Mouse (Mus musculus) heart, postnatal 14 days (tissue): Measurements from ENCODE around the gene Rab11a. TPM values are rescaled to one million over a fixed set of nuclear protein-coding genes. Genes with fewer than 3 reads are reported as not detected.
"Not testable (repeated sequence)": the region's sequence is repeated elsewhere in the genome, so short reads cannot be mapped to it uniquely, and the experiment has no call there.

ENCODE experiments used
- DNase-seq, 2 experiments: peaks; one replicate each; pipeline ENCODE4 v3.0.0; 2021 to 2022
- intact Hi-C: fragments of 180-260 bp; cut with DNase I; formaldehyde crosslinking; loops from one replicate; pipeline ENCODE4 v1.15.1; 2025
- total RNA-seq, 2 experiments: library from RNA; stranded (reverse); gene quantifications; 2 replicates each; pipeline ENCODE4 v1.2.3; 2021

Rab11a gene
- total RNA-seq, 2 experiments from 2014 or later: 216 to 231 TPM

- intact Hi-C loops: no loop called here
Observed at GRCm38 (mm10) chr9:64758052-64758451, 20.5 kb upstream of the Rab11a start.

DNA sequence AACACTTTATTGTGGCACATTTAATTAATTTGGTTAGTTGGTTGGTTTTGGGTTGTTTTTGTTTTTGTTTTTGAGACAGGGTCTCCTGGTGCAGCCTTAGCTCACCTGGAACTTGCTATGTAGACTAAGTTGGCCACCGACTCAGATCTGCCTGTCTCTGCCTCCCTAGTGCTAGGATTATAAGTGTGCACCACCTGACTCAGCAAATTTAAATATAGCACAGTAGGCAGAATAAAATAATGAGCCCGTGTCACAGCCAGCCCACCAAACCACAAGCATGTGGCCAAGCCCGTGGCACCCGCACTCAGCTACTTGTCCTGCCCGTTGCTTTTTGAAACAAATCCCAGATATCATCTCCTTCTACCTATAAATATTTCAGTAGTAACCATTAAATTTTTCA is 15.0 kb upstream of the Rab11a start:
- DNase-seq: no peak
- intact Hi-C loops: no loop called here

More at GRCm38 (mm10) chr9:64758052-64758451, 20.5 kb upstream of the Rab11a start:
- no peak for DNase-seq

GRCm38 (mm10) chr9:64749314-64749713 is 11.8 kb upstream of the Rab11a start:
- intact Hi-C loops: no loop called here
- no peak for DNase-seq

GRCm38 (mm10) chr9:64747735-64748134 is 10.2 kb upstream of the Rab11a start:
- intact Hi-C loops: no loop called here
- DNase-seq: no peak

DNA sequence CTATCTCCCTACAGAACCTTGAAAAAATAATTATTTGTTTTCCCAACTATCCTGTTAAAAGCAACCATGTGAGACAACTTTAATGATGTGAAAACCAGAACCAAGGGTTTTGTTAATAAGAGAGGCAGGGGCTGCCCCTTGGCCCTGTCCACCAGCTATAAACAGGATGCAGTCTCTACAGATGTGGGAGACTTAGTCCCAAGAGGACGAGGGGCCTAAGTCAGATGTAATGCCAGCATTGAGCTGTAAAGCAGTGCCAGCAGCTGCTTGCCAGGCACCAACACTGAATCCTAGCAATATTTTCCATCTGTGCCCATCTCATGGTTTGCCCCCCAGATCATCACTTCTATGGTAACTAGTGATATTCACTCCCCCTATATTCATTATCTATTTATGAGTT is 4.9 kb upstream of the Rab11a start:
- no peak for DNase-seq
- intact Hi-C loops: no loop called here

DNA sequence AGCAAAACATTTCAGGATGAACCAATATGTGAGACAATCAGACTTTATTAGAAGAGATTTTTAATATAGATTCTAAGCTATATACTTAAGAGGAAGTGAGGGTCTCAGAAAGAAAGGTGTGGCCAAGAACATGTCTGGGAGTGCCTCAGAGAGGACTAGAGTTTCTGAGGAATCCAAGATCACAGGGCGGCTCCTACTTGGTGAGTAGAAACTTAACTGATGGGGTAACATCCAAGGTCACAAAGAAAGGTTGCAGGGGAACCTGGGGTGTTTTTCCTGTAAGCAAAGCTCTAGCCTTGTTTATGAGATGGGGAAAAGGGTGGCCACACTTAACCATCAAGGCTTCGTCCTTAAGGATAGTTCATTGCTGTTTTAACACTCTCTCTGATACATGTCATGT is 1.4 kb upstream of the Rab11a start:
- DNase-seq: no peak
- intact Hi-C loops: loop anchor here (5.0 kb wide), 1 partner anchor 73 kb away; the partner anchor contains the start of gene Dennd4a

GRCm38 (mm10) chr9:64736639-64737405 is 736 bp downstream of the Rab11a start:
- DNase-seq: peak; percentile 66 to 70
- intact Hi-C loops: loop anchor here (5.0 kb wide), 1 partner anchor 75 kb away; the partner anchor contains the start of gene Dennd4a

DNA sequence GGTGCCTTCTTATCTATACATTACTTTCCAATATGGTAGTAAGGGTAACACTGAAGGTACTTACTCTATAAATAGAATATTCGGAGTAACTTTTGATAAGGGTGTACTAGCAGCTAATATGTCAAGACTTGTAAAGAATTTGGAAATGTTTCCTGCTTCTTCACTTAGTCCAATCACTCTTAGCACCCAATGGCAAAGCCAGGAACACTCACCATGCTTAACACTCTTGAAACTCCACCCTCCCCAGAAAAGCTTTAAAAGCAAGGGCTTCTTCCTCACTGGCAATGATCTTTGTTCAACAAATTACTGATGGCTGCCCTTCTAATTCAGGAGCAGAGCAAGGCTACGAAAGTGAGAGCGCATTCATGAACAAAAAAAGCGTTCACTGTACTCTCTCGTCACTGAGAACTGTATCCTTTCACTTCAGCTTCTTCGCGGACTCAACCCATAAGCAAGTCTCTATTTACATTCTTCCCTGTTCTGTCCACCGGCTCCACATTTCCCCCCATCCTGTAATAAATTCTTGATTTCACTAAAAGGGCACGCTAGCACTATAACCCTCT is 1.4 kb downstream of the Rab11a start:
- DNase-seq: no peak
- intact Hi-C loops: loop anchor here (5.0 kb wide), 1 partner anchor 76 kb away; the partner anchor contains the start of gene Dennd4a

- DNase-seq: not testable (repeated sequence)
- intact Hi-C loops: loop anchor here (5.0 kb wide), 2 partner anchors 38 to 77 kb away; partner anchors contain the start of gene Dennd4a
Observed at GRCm38 (mm10) chr9:64734992-64735391, 2.6 kb downstream of the Rab11a start.

DNA sequence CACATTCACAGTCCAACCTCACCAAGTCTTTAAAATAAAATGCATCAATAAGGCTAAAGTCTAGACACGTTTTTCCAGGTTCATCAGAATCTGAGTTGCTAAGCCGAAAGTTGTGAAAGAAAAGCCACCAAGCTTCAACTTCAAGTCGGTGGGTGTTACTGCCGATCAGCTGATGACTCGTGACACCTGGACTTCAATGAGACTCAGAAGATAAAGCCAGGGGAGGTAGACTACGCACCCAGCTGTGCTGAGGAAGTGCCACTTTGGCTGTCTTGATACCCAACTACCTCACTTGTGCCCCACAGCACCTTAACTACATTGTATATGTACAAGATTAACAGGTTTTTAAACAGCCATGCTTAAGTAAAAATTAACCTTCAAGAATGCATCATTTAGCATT is 3.4 kb downstream of the Rab11a start:
- DNase-seq: no peak
- intact Hi-C loops: loop anchor here (5.0 kb wide), 1 partner anchor 37 kb away; no protein-coding TSS in a partner anchor

GRCm38 (mm10) chr9:64731029-64731560 is 6.5 kb downstream of the Rab11a start:
- intact Hi-C loops: loop anchor here (2.0 to 5.0 kb wide), 2 partner anchors 16 to 34 kb away; no protein-coding TSS in a partner anchor
- DNase-seq: no peak

GRCm38 (mm10) chr9:64726454-64726853 is 11.1 kb downstream of the Rab11a start:
- intact Hi-C loops: no loop called here
- DNase-seq: no peak

DNA sequence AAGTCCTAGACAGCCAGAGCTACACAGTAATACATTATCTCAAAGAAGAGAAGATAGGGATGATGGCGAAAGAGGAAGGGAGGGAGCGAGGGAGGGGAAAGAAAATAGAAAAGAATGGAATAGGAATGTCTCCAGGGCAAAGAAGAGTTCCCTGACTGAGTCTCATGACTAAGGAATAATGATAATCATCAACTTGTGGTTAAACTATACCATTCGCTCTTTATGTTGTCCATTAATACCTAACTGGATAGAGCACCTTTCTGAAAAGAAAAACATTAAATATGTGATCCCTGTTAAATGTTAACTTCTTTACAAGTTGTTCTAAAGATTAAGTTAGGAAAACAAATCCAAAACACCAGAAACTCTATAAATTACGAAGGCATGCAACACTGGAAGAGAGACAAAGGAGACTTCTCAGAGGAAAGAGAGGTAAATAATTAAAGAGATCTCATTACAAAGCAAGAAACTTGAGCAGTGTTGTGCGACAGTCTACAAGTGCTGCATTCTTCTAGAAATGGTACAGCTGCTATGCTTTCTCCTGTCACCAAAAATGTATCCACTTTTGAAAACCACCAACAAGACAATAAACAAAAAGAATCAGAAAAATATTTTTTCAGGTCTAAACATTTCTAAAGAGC is 17.9 kb downstream of the Rab11a start:
- no peak for DNase-seq
- intact Hi-C loops: no loop called here

DNA sequence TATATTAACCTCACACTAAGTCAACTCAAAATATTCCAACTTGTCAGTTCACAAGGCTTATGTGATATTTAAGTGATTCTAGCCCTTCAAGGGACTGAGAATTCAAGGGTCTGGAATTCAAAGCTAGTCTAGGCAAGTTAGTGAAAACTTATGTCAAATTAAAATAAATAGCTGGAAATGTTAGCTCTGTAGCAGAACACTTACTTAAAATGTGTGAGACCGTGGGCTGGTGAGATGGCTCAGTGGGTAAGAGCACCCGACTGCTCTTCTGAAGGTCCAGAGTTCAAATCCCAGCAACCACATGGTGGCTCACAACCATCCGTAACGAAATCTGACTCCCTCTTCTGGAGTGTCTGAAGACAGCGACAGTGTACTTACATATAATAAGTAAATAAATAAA is 27.3 kb downstream of the Rab11a start:
- intact Hi-C loops, DNase-seq: not testable (repeated sequence)

GRCm38 (mm10) chr9:64704073-64704840 is 33.3 kb downstream of the Rab11a start:
- intact Hi-C loops: no loop called here
- DNase-seq: no peak

DNA sequence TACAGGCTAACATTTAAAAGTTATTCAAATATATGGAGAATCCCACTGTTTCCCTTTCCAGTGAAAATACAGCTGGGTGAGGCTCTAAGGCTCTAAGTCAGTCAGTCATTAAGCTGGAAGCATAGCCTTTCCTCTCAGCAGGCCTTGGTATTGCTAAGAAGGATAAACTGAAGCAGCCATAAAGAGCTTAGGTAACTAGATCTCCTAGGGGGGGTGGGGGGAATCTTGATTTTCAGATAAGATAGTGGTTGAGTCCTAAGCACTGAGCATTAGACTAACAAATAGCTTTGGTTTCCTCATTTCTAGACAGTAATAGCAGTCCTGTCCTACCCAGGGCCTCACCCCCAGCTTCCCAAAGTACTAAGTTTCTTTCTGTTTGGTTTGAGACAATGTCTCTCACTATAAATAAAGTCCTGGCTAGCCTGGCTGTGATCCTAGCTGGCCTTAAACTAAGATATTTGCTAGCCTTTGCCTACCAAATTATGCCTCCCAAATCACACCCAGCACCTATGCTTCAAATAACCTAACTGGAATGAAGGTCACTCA is 34.1 kb downstream of the Rab11a start:
- no peak for DNase-seq
- intact Hi-C loops: no loop called here

DNA sequence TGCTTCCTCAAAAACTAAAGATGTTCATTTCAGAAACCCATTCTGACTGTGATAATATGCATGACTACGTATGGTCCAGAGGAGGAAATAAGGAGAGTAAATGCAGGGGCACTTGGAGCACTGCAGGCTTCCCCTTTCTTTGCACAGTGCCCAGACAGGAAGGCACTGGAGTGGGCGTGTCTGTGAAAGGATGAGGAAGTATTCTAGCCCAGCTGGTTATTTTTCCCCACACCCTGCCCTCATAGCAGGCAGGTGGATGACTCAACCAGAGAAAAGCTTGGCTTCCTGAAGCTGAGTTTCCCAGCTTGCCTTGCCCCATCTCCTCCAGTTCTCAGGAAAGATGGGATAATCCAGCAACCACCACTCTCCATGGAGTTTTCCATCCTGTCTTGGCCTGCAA is 34.6 kb downstream of the Rab11a start:
- DNase-seq: peak; percentile 15 to 27
- intact Hi-C loops: no loop called here

DNA sequence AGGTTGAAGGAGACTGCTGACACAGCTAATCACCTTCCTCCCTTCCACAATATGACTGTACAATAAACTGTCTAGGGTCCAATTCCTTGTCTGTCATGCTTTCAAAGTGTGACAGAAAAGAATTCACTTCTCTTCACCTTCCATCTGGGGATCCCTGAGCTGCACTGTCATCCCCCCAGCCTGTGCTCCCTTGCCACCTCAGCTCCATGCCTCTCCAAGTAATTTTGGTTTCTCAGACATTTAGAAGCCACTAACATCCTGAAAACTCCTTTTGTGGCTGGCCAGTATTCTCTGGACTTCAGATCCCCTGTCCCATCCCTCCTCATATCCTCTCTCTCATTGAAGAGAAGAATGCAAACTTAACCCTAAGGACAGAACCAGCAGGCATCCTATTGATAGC is 35.2 kb downstream of the Rab11a start:
- no peak for DNase-seq
- intact Hi-C loops: no loop called here

DNA sequence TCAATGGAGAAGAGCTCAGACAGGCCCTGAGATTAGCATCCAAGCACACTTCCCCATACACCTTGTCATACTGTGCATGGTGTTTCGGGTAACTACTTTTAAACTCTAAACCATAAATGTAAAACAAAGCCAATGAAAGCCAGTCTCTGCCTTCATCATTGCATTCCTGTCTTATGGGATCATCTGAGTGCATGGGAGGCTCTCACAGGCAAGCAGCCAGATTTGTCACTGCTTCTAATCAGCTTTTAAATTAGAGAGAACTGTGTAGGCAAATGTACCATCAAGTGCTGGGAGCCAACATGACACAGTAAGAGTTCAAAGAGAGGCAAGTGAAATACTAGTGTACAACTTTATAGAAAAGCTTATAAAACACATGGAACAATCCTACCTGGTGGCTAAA is 35.9 kb downstream of the Rab11a start:
- intact Hi-C loops: no loop called here
- DNase-seq: peak in 1 of 2 experiments; percentile 18
